Mouse (Mus musculus) MN1 (cell line): ENCODE data around the gene Hspa1l.

Source experiments
- DNase-seq: peaks from one replicate; pipeline ENCODE4 v3.0.0-alpha.2; 2016; ENCODE audit warnings: low spot score

The Hspa1l gene

DNA sequence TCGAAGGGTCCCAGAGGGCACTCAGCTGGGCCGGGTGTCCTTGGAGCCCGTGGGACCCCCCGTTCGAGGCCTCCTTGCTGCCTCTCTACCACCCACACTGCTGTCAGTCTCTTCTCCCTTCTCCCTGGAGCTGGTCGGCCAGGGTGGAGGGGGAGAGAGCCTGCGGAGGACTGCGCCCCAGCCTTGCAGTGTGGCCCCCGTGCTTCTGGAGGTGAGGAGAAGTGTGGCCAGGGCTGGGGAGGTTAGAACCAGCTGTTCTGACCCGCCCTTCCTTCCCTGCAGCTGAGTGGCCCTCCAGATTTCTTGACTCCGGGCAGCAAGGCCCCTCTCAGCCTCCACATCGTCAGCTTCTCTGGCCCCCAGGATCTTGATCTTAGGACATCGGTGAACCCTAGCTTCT is 51.8 kb downstream of the Hspa1l start:
- DNase-seq: no peak

DNA sequence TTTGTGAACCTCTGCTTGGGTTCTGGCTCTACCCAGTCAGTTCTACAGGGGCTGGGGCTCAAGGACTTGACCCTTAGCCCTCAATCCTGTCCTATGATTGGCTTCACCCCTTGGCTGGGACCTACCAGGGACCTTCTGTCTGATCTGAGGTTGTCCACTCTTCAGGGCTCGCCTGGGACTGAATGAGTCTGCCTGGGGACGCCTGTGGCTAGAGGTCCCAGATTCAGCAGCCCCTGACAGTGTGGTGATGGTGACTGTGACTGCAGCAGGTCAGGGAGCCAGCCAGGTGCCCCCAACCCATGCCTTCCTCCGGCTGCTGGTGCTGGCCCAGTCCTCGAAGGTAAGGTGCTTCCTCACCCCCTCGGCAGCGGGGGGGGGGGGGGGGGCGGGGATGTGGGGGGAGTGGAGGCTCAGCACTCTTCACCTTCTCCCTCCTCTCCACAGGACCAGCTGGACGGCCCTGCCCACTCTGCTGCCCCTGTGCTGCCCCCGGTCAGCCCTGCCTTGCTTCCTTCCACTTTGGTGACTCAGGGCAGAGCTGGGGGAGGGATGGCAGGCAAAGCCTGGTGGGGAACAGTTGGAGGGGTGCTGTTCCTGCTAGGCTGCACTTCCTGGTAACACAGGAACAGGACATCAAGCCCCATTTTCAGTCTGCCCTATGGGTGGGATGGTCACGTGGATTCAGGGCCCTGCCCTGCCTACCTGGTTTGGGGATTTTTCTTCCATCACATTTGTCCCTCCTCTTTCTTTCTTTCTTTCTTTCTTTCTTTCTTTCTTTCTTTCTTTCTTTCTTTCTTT is 52.4 kb downstream of the Hspa1l start:
- DNase-seq: no peak

- DNase-seq: no peak
These were observed 53.7 kb downstream of the Hspa1l start for GRCm38 (mm10) chr17:35026206-35026605.

DNA sequence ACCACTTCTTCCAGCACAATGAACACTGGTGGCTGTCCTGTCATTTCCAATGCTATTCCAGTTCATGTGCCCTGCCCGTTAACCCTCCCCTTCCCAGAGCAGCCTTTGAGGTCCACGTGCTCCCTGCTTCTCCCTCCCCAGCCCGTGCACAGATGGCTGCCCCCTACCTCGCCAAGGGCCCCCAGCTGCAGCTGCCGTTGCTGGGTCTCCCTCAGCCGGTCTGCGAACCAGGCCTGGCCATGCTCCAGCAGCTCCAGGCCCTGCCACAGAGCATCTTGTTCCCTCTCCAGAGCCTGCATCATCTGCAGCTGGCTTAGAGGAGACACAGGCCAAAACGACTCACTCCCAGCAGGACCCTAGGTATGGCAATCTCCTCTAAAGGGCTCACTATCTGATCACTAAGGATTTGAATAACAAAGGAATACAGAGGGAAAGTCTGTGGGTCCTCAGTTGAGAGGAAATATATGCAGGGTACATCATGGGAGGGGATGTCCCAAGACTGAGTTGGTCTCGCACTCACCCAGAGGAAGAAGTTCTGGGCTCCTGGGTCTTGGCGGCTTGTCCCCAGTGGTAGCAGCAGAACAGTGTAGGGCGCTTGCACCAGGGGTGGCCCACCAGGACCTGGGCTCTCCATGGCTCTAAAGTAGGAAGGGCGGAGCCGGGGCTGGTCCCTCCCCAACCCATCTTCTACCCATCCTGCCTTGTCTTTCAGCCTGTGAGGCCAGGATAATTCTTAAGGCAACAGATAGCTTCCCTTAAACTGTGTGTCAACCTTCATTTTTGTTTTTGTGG is 55.0 kb downstream of the Hspa1l start, which contains the start of gene Sapcd1:
Gene Sapcd1, minus strand, starts transcription at position 740 of the 792 bp plus-strand sequence.
- DNase-seq: peak; percentile 63

GRCm38 (mm10) chr17:35028315-35028714 is 55.8 kb downstream of the Hspa1l start:
- DNase-seq: no peak
